Mouse (Mus musculus): ENCODE data around the gene Trak1. TPM values are rescaled to one million over a fixed set of nuclear protein-coding genes. Genes with fewer than 3 reads are reported as not detected.

The Trak1 gene
- polyA plus RNA-seq, 1 experiment, result 64.3 TPM

- Histone ChIP-seq H3K4me1 (ENCODE audit: control insufficient read depth, insufficient read depth, insufficient read length, low read length) (no peaks in the 10 kb centered on the region), H3K4me3 (ENCODE audit: insufficient read depth, low read depth, low read length) (no peak overlapping the region), H3K27ac (replicated peaks; ENCODE audit: low read depth, low read length) (no peak overlapping the region)
Measured at GRCm38 (mm10) chr9:121283620-121284185, 13.6 kb upstream of the Trak1 start.

GRCm38 (mm10) chr9:121284422-121284821 is 12.9 kb upstream of the Trak1 start:
- no peaks in the 10 kb centered on the region for H3K4me1 ChIP-seq (ENCODE audit: control insufficient read depth, insufficient read depth, insufficient read length, low read length)
- no peak overlapping the region for H3K27ac ChIP-seq (replicated peaks; ENCODE audit: low read depth, low read length)
- no peak overlapping the region for H3K4me3 ChIP-seq (ENCODE audit: insufficient read depth, low read depth, low read length)

- H3K27ac ChIP-seq (replicated peaks; ENCODE audit: low read depth, low read length), result peak overlapping the region; percentile 62
- no peaks in the 10 kb centered on the region for H3K4me1 ChIP-seq (ENCODE audit: control insufficient read depth, insufficient read depth, insufficient read length, low read length)
- peak overlapping the region; percentile 71 for H3K4me3 ChIP-seq (ENCODE audit: insufficient read depth, low read depth, low read length)
Measured at GRCm38 (mm10) chr9:121285341-121286324, 11.7 kb upstream of the Trak1 start.

GRCm38 (mm10) chr9:121286325-121286901 is 10.9 kb upstream of the Trak1 start:
- Histone ChIP-seq H3K4me1 (ENCODE audit: control insufficient read depth, insufficient read depth, insufficient read length, low read length) (no peaks in the 10 kb centered on the region), H3K4me3 (ENCODE audit: insufficient read depth, low read depth, low read length) (0 out of 2 replicates have a peak overlapping the region, but pooled peaks have one; percentile 71), H3K27ac (replicated peaks; ENCODE audit: low read depth, low read length) (peak overlapping the region; percentile 62)

- H3K4me1 ChIP-seq (ENCODE audit: control insufficient read depth, insufficient read depth, insufficient read length, low read length), result no peaks in the 10 kb centered on the region
- no peak overlapping the region for H3K4me3 ChIP-seq (ENCODE audit: insufficient read depth, low read depth, low read length)
- H3K27ac ChIP-seq (replicated peaks; ENCODE audit: low read depth, low read length), result no peak overlapping the region
Measured at GRCm38 (mm10) chr9:121291275-121291674, 6.0 kb upstream of the Trak1 start.

- Histone ChIP-seq H3K4me3 (ENCODE audit: insufficient read depth, low read depth, low read length) (no peak overlapping the region), H3K27ac (replicated peaks; ENCODE audit: low read depth, low read length) (no peak overlapping the region), H3K4me1 (ENCODE audit: control insufficient read depth, insufficient read depth, insufficient read length, low read length) (no peaks in the 10 kb centered on the region)
Measured at GRCm38 (mm10) chr9:121293187-121293586, 4.1 kb upstream of the Trak1 start.

GRCm38 (mm10) chr9:121295221-121295620 is 2.1 kb upstream of the Trak1 start:
- no peak overlapping the region for H3K4me3 ChIP-seq (ENCODE audit: insufficient read depth, low read depth, low read length)
- H3K27ac ChIP-seq (replicated peaks; ENCODE audit: low read depth, low read length), result no peak overlapping the region
- peaks cover 9% of the 10 kb centered on the region for H3K4me1 ChIP-seq (ENCODE audit: control insufficient read depth, insufficient read depth, insufficient read length, low read length)

GRCm38 (mm10) chr9:121298065-121298398 is 730 bp downstream of the Trak1 start:
- Histone ChIP-seq H3K4me3 (ENCODE audit: insufficient read depth, low read depth, low read length) (peak overlapping the region; percentile 97), H3K27ac (replicated peaks; ENCODE audit: low read depth, low read length) (peak overlapping the region; percentile 94), H3K4me1 (ENCODE audit: control insufficient read depth, insufficient read depth, insufficient read length, low read length) (peaks cover 27% of the 10 kb centered on the region)

GRCm38 (mm10) chr9:121298411-121299091 is 1.2 kb downstream of the Trak1 start:
- Histone ChIP-seq H3K27ac (replicated peaks; ENCODE audit: low read depth, low read length) (peak overlapping the region; percentile 94), H3K4me1 (ENCODE audit: control insufficient read depth, insufficient read depth, insufficient read length, low read length) (peaks cover 32% of the 10 kb centered on the region), H3K4me3 (ENCODE audit: insufficient read depth, low read depth, low read length) (peak overlapping the region; percentile 97)

GRCm38 (mm10) chr9:121299223-121299755 is 2.0 kb downstream of the Trak1 start:
- Histone ChIP-seq H3K4me1 (ENCODE audit: control insufficient read depth, insufficient read depth, insufficient read length, low read length) (peaks cover 38% of the 10 kb centered on the region), H3K4me3 (ENCODE audit: insufficient read depth, low read depth, low read length) (peak overlapping the region; percentile 97), H3K27ac (replicated peaks; ENCODE audit: low read depth, low read length) (peak overlapping the region; percentile 94)

GRCm38 (mm10) chr9:121299976-121300570 is 2.8 kb downstream of the Trak1 start:
- Histone ChIP-seq H3K27ac (replicated peaks; ENCODE audit: low read depth, low read length) (no peak overlapping the region), H3K4me3 (ENCODE audit: insufficient read depth, low read depth, low read length) (no peak overlapping the region; the same call in 1 of the 2 replicates), H3K4me1 (ENCODE audit: control insufficient read depth, insufficient read depth, insufficient read length, low read length) (peaks cover 41% of the 10 kb centered on the region)

- Histone ChIP-seq H3K27ac (replicated peaks; ENCODE audit: low read depth, low read length) (peak overlapping the region; percentile 59), H3K4me3 (ENCODE audit: insufficient read depth, low read depth, low read length) (peak overlapping the region; percentile 38), H3K4me1 (ENCODE audit: control insufficient read depth, insufficient read depth, insufficient read length, low read length) (peaks cover 48% of the 10 kb centered on the region)
Measured at GRCm38 (mm10) chr9:121301041-121301920, 4.0 kb downstream of the Trak1 start.

- peaks cover 56% of the 10 kb centered on the region for H3K4me1 ChIP-seq (ENCODE audit: control insufficient read depth, insufficient read depth, insufficient read length, low read length)
- H3K4me3 ChIP-seq (ENCODE audit: insufficient read depth, low read depth, low read length), result no peak overlapping the region
- no peak overlapping the region for H3K27ac ChIP-seq (replicated peaks; ENCODE audit: low read depth, low read length)
Measured at GRCm38 (mm10) chr9:121302543-121302942, 5.2 kb downstream of the Trak1 start.

- Histone ChIP-seq H3K27ac (replicated peaks; ENCODE audit: low read depth, low read length) (peak overlapping the region; percentile 28), H3K4me1 (ENCODE audit: control insufficient read depth, insufficient read depth, insufficient read length, low read length) (peaks cover 56% of the 10 kb centered on the region), H3K4me3 (ENCODE audit: insufficient read depth, low read depth, low read length) (no peak overlapping the region)
Measured at GRCm38 (mm10) chr9:121303086-121303485, 5.8 kb downstream of the Trak1 start.

All from brown adipose tissue, adult 24 weeks (tissue).